Mouse (Mus musculus) erythroblast, embryonic 14.5 days (primary cell): ENCODE measurements around the gene Pex13. TPM values are rescaled to one million over a fixed set of nuclear protein-coding genes. Genes with fewer than 3 reads are reported as not detected.
A peak's percentile ranks its signal among the peaks of the same experiment; 100 is the strongest.

Experiments
- H3K27me3 ChIP-seq: 2 replicates; pipeline ENCODE4 v1.6.1; 2012; ENCODE audit warnings: inconsistent platforms; ENCODE audit not compliant: control insufficient read depth
- H3K36me3 ChIP-seq: 2 replicates; pipeline ENCODE4 v1.6.1; 2012; ENCODE audit warnings: mild to moderate bottlenecking, inconsistent platforms; ENCODE audit not compliant: control insufficient read depth
- H3K4me1 ChIP-seq: 2 replicates; pipeline ENCODE4 v1.6.1; 2012; ENCODE audit warnings: inconsistent platforms; ENCODE audit not compliant: control insufficient read depth
- H3K4me3 ChIP-seq: replicated peaks from 2 replicates; pipeline ENCODE3; 2012; ENCODE audit warnings: moderate library complexity, mild to moderate bottlenecking, inconsistent platforms
- H3K9me3 ChIP-seq: 2 replicates; pipeline ENCODE4 v1.6.1; 2012; ENCODE audit warnings: low read length, inconsistent platforms, mixed read lengths; ENCODE audit not compliant: control insufficient read depth
- GATA1 ChIP-seq: IDR thresholded peaks from 2 replicates; pipeline ENCODE4 v1.6.1; 2012; ENCODE audit warnings: low read length, inconsistent platforms, mixed read lengths
- TAL1 ChIP-seq: IDR thresholded peaks from 3 replicates; pipeline ENCODE4 v1.6.1; 2012; ENCODE audit warnings: low read length, inconsistent platforms, mixed read lengths
- polyA plus RNA-seq: library from polyadenylated mRNA; stranded (reverse); fragments of >175 nt; gene quantifications from 2 replicates; pipeline ENCODE4 v1.2.3, GENCODE M21; 2012

Pex13 gene
- polyA plus RNA-seq, 1 experiment = 0.11 TPM

GRCm38 (mm10) chr11:23686671-23687070 lies 20.9 kb upstream of the Pex13 start:
- peaks cover 25% of the 10 kb centered on the region for H3K36me3 ChIP-seq
- TF ChIP-seq TAL1 = no peak
- TF ChIP-seq GATA1 = no peak
- no peaks in the 10 kb centered on the region for H3K27me3 ChIP-seq

DNA sequence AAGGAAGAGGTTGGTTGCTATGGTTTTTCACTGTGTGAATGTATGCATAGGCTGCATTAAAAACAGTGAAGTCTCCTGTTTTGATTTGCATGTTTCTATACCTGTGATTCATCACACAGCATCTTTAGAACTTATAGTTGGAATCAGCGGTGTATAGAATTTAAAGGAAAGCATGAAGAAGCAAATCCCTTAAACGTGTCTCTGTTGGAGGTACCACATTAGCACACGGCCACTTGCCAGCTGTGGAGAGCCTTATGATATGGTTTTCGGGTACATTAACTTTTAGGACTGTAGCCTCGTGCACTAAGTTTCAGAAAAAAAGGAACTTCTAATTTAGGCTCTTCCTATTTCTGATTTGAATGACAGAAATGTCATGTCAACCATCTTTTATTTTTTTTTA lies 16.8 kb upstream of the Pex13 start:
- TF ChIP-seq GATA1 (no peak), TAL1 (no peak)
- Histone ChIP-seq H3K36me3 (peaks cover 48% of the 10 kb centered on the region), H3K4me1 (no peaks in the 10 kb centered on the region), H3K9me3 (no peaks in the 10 kb centered on the region), H3K27me3 (no peaks in the 10 kb centered on the region), H3K4me3 (no peak overlapping the region)

More at GRCm38 (mm10) chr11:23686671-23687070, 20.9 kb upstream of the Pex13 start:
- H3K4me1 ChIP-seq = no peaks in the 10 kb centered on the region
- no peaks in the 10 kb centered on the region for H3K9me3 ChIP-seq
- no peak overlapping the region for H3K4me3 ChIP-seq

DNA sequence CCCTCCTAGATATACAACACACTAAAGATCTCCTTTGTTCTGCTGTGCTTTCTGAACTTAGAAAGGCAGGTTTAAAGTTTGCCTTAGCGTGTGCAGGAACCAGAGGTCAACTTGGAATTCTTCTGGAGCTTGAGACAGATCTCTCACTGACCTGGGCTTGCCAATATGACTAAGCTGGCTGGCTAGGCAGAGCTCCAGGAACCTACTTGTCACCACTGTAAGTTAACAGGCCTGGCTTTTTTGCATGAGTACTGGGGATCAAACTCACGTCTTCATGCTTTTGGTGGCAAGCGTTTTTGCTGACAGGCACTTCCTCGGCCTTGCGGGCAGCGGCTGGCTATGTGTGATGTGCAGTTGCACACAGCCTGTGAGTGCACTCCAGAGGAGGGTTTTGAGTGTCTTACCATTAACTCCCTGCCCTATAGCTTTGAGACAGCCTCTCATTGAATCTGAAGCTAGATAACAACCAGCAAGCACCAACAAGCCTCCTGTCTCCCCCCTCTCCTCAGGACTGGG lies 14.7 kb upstream of the Pex13 start:
- no peak overlapping the region for H3K4me3 ChIP-seq
- no peaks in the 10 kb centered on the region for H3K4me1 ChIP-seq
- no peak for TF ChIP-seq GATA1
- TF ChIP-seq TAL1 = no peak
- H3K9me3 ChIP-seq = no peaks in the 10 kb centered on the region
- peaks cover 60% of the 10 kb centered on the region for H3K36me3 ChIP-seq
- no peaks in the 10 kb centered on the region for H3K27me3 ChIP-seq

GRCm38 (mm10) chr11:23679044-23679642 lies 13.4 kb upstream of the Pex13 start:
- Histone ChIP-seq H3K36me3 (peaks cover 70% of the 10 kb centered on the region), H3K9me3 (no peaks in the 10 kb centered on the region), H3K4me3 (no peak overlapping the region), H3K4me1 (no peaks in the 10 kb centered on the region), H3K27me3 (no peaks in the 10 kb centered on the region)
- TF ChIP-seq GATA1 (no peak), TAL1 (no peak)

DNA sequence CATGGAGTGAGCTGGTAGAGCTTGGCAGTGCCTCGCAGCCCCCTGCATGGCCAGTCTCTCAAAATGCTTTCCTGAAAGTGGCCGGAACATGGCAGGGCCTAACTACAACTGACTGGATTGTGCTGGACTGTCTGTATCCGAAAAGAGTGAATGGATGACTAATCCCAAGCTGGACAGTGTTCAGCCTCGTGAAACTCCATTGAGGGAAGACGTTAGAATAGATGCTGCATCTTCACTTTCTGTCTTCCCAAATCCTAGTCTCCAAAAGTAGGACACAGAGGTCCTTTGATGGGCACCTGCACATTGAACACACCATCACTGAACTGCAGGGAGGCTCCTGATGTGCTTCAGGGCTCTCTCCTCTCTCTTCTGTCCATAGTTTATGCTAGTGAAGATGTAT lies 10.3 kb upstream of the Pex13 start:
- H3K27me3 ChIP-seq = no peaks in the 10 kb centered on the region
- TF ChIP-seq GATA1 = no peak
- TF ChIP-seq TAL1 = no peak
- no peaks in the 10 kb centered on the region for H3K9me3 ChIP-seq
- H3K4me1 ChIP-seq = no peaks in the 10 kb centered on the region
- H3K36me3 ChIP-seq = peaks cover 70% of the 10 kb centered on the region
- no peak overlapping the region for H3K4me3 ChIP-seq

DNA sequence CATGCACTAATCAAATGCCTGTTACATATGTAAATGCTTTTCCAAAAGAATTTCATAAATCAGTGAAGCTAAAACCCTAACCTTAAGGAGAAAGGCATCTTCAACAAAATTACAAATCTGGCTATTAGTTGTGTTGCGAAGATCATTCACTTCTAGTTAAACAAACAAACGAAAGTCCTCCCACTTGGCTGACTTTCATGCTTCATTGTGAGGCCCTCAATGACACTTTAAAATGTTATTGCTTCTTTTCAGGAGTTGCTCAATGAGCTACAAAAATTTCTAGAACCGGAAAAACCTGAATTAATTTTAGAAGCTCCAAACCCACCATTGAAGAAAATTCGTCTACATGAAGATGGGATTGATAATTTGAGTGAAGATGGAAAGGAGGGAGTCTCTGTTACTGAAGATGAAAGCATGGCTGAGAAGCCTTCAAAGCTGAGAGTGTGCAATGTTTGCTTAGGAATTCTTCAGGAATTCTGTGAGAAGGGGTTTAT lies 6.5 kb upstream of the Pex13 start:
- TF ChIP-seq GATA1 (no peak), TAL1 (no peak)
- peaks cover 3% of the 10 kb centered on the region; the same call in 1 of the 2 replicates for H3K4me1 ChIP-seq

DNA sequence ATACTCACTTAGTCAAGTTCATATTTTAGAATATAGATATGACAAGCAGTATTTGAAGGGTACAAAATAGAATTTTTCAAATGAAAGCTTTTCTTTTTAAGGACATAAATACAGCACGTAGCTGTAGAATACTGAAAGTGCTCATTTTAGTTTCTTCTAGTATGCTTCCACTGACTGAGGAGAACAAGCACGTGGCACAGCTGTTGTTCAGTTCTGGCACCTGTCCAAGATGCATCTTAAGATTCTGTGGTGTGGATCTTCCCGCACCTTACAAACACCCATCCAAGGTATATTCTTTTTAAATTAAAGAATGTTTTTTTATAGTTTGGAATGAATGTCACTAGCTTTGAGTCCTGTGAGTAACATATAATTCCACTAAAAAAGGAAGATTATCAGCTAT lies 1.4 kb upstream of the Pex13 start:
- Histone ChIP-seq H3K27me3 (no peaks in the 10 kb centered on the region), H3K4me3 (peak overlapping the region; percentile 81), H3K36me3 (peaks cover 13% of the 10 kb centered on the region), H3K4me1 (peaks cover 26% of the 10 kb centered on the region), H3K9me3 (no peaks in the 10 kb centered on the region)
- no peak for TF ChIP-seq GATA1
- no peak for TF ChIP-seq TAL1

More for the DNA sequence above, 6.5 kb upstream of the Pex13 start:
- H3K9me3 ChIP-seq = no peaks in the 10 kb centered on the region
- H3K4me3 ChIP-seq = no peak overlapping the region
- peaks cover 52% of the 10 kb centered on the region for H3K36me3 ChIP-seq
- no peaks in the 10 kb centered on the region for H3K27me3 ChIP-seq

GRCm38 (mm10) chr11:23666526-23666925 lies 767 bp upstream of the Pex13 start:
- no peaks in the 10 kb centered on the region for H3K9me3 ChIP-seq
- H3K27me3 ChIP-seq = no peaks in the 10 kb centered on the region
- peak overlapping the region; percentile 81 for H3K4me3 ChIP-seq
- peaks cover 26% of the 10 kb centered on the region for H3K4me1 ChIP-seq
- peaks cover 10% of the 10 kb centered on the region for H3K36me3 ChIP-seq
- TF ChIP-seq GATA1 (no peak), TAL1 (no peak)

GRCm38 (mm10) chr11:23665311-23665786 lies 410 bp downstream of the Pex13 start, which contains the start of gene Pus10:
Gene Pus10 (plus strand): TSS chr11:23665674.
- H3K4me1 ChIP-seq = peaks cover 26% of the 10 kb centered on the region
- peak within 1 kb of the TSS; percentile 81 for H3K4me3 ChIP-seq
- no peaks in the 10 kb centered on the region for H3K27me3 ChIP-seq
- peaks cover 7% of the 10 kb centered on the region for H3K36me3 ChIP-seq
- TF ChIP-seq GATA1 (no peak), TAL1 (no peak)
- H3K9me3 ChIP-seq = no peaks in the 10 kb centered on the region
